Mouse (Mus musculus): Measurements from ENCODE around the gene Mpv17l2. TPM values are rescaled to one million over a fixed set of nuclear protein-coding genes. Genes with fewer than 3 reads are reported as not detected.
A peak's percentile ranks its signal among the peaks of the same experiment; 100 is the strongest.

Mpv17l2 gene
- total RNA-seq (2021): 113 and 123 TPM in 2 replicates
- long read RNA-seq, experiment 1, transcript Mpv17l2-201 (5 exons, 980 nt): major isoform, 224 of 263 reads
- long read RNA-seq, experiment 1, partial matches to known transcripts: 8 of 263 reads
- long read RNA-seq, experiment 1, other reads (novel, unspliced or antisense): 31 of 263 reads
- long read RNA-seq, experiment 2, transcript Mpv17l2-201 (5 exons, 980 nt): major isoform, 132 of 159 reads
- long read RNA-seq, experiment 2, partial matches to known transcripts: 5 of 159 reads
- long read RNA-seq, experiment 2, other reads (novel, unspliced or antisense): 19 of 159 reads

- DNase-seq: peak; percentile 97
These were observed at the start of gene Mpv17l2 for GRCm38 (mm10) chr8:70760775-70761406. TSS of gene Mpv17l2 (minus strand) at chr8:70760946.

GRCm38 (mm10) chr8:70808955-70809701 lies 48.4 kb upstream of the Mpv17l2 start:
- no peak for DNase-seq

DNA sequence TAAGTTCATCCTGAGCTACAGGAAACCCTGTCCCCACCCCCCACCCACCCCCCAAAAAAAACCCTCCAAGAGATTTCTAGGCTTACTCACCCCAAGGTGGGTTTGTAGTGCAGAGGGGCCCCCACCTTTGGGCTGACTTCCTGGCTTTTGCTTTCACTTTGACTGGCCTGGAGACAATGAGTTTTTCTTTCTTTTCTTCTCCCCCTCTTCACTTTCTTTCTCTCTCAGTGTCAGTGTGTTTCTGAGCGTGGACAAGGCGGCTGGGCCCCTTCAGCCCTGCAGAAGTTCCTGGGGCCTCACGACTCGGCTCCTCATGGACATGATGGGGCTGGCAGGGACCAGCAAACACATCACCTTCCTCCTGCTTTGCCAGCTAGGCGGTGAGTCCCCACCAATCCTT lies 47.5 kb upstream of the Mpv17l2 start, which contains the start of gene Il12rb1:
Gene Il12rb1 (plus strand): TSS at position 211 of the 400 bp plus-strand sequence.
- no peak for DNase-seq

GRCm38 (mm10) chr8:70807304-70807703 lies 46.6 kb upstream of the Mpv17l2 start:
- DNase-seq: no peak

DNA sequence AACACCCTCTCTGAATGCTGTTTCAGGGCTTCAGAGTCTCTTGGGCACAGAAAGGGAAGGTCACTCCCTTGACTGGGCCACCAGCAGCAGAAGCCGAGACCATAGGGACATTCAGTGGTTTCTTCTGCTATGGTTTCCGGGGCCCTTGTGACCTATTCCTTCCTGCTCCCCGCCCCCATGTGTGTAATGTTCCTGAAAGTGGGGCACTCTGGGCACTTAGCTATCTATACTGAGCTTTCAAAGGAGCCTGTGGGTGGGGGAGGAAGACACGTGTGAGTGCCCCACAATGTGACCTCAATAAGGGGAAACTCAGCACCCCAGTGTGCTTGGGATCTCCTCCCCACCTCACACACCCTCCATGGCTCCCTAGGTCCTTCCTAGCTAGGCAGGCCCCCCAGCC lies 45.8 kb upstream of the Mpv17l2 start:
- no peak for DNase-seq

DNA sequence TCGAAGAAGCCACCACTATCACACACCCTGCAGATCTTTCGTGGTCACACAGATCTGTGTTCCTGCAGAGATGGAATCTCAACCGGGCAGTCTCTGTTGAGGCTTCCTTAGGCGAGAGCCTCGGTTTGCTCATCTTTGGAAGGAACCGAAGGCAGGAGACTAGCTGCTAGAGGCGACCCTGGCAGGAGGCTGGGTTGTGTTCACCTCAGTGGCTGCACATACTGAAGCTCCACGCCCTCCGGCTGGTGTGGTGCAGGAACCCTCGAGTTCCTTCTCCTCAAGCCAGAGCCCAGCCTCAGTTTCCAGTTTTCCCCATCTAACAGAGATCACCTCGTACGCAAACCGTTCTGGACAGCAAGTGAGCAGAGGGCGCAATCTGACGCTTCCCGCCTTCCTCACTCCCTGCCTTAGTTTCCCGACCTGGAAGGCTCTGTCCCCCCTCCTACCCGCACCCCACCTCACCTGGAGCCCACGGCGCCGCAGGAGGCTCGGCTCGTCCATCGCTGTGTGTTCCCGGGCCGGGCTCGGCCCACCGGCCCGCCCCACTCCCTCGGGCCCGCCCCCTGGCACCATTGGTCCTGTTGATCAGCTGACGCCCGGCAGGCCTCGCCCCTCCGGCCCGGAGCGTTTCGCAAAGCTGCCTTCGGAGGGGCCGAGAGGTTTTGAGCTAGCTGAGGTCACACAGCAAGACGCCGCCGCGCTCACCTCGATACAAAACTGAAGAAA lies 43.9 kb upstream of the Mpv17l2 start, which contains the start of gene Mast3:
Gene Mast3 (minus strand): TSS at position 574 of the 726 bp plus-strand sequence.
- peak; percentile 95 for DNase-seq

DNA sequence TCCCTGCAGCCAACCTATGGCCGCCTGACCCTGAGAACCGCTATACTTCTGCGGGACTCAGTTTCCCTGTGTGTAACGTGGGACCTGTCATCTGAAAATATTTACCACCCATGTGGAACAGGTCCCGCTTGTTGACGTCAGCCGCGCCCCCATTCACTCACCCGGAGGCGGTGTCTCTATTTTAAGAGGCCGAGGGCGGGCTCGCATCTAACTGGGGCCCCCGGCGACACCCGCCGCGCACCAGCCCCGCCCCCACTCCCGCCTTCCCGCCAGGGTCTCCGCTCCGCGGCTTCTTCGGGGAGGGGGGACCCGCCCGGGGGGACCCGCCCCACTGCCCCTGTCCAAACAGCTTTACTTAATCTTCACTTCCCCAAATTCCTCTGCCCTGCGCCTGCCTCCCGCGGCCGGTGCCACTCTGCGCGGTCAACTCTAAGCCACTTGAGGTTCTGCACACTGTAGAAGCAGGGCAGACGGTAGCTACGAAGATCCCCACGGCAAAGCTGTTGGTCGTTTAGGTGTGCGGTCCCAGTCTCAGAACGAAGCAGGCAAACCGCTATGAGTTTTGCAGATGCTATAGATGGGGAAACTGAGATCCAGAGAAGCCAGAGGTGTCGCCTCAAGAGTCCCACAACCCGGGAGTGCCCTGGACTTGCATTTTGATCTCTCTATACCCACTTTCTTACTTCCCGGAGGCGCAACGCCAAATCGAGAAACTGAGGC lies 43.2 kb upstream of the Mpv17l2 start:
- DNase-seq: peak; percentile 59

GRCm38 (mm10) chr8:70802786-70803510 lies 42.2 kb upstream of the Mpv17l2 start:
- DNase-seq: no peak

- DNase-seq: no peak
These were observed 41.1 kb upstream of the Mpv17l2 start for GRCm38 (mm10) chr8:70801830-70802229.

DNA sequence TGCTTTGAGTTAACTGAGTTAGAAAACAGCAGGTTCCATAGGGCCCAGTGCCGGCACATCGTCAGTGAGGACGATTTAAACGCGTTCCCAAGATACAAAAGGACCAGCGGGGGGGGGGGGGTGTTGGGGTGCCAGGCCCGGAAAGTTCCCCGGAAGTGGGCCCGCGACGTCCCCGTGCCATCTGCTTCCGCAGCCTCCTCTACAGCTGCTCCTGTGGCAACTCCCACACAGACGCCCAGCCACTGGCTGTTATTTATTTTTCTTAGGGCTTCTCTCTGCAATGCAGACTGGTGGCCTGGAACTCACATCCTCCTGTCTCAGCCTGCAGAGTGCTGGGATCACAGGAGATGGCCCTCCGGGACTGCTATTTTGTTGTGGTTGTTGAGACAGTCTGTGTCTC lies 40.4 kb upstream of the Mpv17l2 start:
- DNase-seq: no peak

DNA sequence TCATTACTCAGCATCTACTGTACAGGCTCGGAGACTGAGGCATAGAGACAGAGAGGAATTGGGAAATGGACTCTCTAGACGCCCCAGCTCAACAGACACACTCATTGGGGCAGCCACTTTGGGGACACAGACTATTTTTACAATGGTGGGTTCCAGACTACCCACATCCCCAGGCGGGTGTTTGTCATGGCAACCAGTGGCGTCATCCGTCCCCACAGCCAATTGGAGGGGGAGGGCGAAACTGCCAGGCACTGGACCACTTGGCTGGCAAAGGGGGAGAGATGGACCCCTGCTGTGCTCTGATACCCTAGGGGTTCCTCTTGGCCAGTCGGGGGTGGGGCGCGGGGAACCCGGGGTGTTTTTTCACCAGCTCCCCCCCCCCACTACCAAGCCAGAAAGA lies 39.9 kb upstream of the Mpv17l2 start:
- no peak for DNase-seq

DNA sequence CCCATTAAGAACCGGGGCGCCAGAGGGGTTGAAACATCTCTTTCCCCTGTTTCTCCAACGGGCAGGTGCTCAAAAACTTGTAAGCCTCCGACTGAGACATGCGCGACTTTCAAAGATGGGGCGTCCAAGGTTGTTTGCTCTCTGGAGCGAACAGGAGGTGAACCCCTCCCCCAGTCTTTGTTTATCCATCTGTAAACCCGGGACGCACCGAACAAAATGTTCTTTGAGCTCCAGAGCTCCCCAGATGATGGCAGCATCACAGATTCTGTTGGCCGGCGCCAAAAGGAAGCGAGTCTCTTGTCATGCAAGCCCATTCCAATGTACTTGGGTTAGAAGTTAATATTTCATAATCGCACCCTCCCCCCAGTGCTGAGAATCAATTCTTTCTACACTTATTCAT lies 37.5 kb upstream of the Mpv17l2 start:
- no peak for DNase-seq

DNA sequence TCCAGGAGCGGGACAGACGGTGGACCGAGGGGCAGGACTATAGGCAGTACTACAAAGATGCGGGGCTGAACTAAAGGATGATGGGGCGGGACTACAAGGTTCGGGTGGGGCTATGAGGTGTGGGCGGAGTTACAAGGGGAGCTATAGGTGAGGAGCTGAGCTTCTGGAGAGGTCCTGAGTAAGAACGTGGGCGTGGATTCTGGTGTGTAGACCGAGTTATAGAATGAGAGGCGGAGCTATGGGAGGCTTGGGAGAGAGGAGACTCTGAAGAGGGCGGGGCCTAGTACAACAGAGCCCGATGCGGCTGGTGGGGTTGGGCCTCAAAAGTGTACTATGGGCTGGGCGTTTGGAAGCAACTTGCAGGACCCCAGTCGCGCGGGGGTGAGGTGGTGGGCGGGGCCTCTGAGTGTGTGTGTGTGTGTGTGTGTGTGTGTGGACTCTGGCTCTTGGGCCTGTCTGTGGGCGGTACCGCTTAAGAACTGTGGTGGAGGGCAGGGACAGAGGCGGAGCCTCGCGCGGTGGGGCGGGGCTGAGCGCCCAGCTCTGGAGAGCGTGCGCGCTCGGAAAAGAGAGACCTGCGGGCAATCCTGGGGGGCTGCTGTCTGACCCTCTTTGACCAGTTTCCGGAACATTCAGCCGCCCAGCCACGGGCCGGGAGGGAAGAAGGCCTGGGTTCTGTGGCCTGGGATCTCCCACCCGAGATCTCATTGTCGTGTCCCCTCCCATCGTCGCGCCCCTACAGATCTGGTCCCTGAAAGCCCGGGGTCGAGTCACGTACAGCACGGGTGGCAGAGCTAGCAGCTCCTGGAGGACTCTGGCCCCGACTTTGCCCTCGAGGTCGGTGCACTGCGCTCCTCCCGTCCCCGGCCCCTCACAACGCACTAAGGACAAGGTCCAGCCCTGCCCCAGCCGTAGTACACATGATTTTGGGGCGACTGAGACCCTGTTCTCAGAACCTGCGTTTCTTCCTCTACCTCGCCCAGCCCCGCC lies 36.6 kb upstream of the Mpv17l2 start:
- DNase-seq: peak; percentile 93

DNA sequence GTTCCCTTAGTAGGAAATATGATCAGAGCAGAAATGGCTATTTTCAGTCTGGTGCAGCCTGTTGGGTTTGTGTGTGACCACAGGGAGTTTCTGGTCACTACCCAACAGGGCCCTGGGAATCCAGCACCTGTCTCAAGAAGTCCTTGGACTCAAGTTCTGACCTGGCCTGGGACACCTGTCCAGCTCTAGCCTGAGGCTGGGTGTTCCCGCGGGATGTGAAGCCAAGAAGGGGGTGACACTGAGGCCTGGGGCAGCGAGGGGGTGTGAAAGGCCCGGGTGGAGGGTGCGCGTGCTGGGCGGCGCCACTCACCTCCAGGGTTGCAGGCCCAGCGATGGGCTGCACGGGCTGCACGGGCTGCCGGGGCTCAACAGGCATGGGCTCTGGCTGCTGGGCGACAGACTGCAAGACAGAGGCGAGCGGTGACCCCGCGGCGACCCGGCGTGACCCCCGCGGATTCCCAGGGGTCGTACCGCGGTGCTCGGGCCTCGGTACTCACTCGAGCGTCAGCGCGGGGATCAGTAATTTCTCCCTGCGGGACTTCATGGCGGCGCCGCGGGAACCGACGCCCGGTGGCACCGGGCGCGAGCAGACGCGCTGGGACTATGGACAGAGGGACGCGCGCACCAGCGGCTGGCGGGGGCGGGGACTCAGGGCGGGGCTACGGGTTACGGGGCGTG lies 35.8 kb upstream of the Mpv17l2 start:
- DNase-seq: no peak

- DNase-seq: no peak
These were observed 34.6 kb upstream of the Mpv17l2 start for GRCm38 (mm10) chr8:70795370-70795769.

DNA sequence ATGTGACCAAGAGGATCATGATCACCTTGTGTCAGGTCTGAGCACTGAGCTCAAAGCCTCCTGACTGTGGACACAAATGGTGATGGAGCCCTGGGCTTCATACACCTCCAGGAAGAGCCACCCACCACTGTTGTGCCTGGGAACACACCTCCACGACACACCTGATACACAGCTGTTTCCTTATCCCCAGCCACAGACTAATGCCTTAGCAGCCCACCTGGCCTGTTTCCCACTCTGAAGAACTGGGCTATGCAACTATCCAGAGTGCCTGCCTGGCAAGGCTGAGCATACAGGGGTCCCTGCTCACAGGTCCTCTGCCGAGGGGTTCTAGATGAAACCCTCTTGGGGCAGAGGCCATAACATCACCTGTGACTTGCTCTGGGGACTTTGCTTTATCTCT lies 33.5 kb upstream of the Mpv17l2 start:
- DNase-seq: no peak

GRCm38 (mm10) chr8:70792700-70793099 lies 32.0 kb upstream of the Mpv17l2 start:
- DNase-seq: peak; percentile 81

DNA sequence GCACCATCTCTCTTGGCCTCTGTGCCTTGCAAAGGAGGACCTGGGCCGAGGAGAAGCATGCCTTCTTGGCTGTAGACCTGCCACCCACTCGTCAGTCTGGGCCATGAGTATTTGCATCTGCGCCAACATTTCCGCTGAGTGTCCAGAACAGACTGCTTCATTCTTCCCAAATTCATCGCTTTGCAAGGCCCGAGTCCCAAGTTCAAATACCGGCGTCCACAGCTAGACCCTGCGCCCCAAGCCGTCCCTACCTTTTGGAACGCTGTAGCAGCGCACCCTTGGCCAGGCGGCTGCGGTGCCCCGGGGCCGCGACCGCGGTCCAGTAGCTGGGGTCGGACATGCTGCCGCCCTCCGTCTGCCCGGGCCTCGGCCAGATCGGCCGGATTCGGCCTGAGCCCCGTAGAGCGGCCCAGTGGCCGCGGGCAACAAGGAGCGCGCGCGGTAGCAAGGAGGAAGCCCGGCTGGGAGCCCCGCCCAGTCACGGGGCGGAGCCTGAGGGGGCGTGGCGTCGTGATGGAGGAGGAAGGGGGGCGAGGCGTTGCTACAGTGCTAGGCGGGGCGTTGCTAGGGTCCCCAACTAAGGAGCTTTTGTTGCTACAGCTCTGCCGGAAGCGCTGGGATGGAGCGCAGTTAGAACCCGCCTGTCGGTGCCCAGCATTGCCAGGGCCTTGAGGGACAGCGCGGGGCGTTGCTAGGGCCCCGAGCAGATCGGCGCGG lies 31.4 kb upstream of the Mpv17l2 start:
- peak; percentile 99 for DNase-seq

Measured in adrenal gland, postnatal 14 days (tissue).